ENCODE assay signal across 21 mouse cellular contexts in the genomic region with DNA sequence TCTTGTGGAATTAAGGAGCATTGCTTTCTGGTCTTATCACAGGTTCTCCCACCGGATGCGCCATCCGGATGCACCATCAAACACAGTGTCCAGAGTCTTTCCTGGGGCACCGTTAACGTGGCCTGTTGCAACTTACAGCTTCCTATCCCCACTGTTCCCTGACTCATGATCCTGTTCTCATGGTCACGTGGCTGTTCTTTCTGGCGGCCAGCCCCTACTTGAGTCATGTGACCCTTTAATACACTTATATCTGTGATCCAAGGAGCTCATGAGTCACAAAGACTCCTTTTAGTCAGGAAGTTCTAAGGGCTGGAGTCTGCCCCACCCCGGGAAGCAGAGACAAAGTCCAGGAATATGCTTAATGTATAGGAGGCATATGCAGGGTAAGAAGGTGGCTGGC. TPM values are rescaled to one million over a fixed set of nuclear protein-coding genes. Genes with fewer than 3 reads are reported as not detected.
DNase-seq lines count a peak whose midpoint lies in the region; ATAC-seq lines count a peak whose summit lies in the region.
"Had no signal": no experiment of that assay in that cellular context is flagged by ENCODE, and none has a peak within 500 bp of the region (broad histone marks: within the 10 kb centered on the region; RNA-seq: fewer than 3 reads in every experiment).

No protein-coding gene starts in this region.

- H3K4me3 ChIP-seq in forebrain, embryonic 14.5 days (ENCODE audit: low read depth, low read length): no peak overlapping the region
- H3K4me3 ChIP-seq in hindbrain, embryonic 12.5 days: no peak overlapping the region
- H3K4me3 ChIP-seq: embryonic facial prominence, embryonic 13.5 days; forebrain, embryonic 10.5 days; heart, embryonic 12.5 days; hindbrain, embryonic 10.5 days; liver, embryonic 12.5 days; neural tube, embryonic 15.5 days had no signal

- no peak overlapping the region for H3K4me2 ChIP-seq in forebrain, embryonic 14.5 days (ENCODE audit: low read length)
- H3K4me2 ChIP-seq in hindbrain, embryonic 12.5 days (replicated peaks): no peak overlapping the region
- H3K4me2 ChIP-seq: embryonic facial prominence, embryonic 13.5 days; heart, embryonic 12.5 days; liver, embryonic 12.5 days; neural tube, embryonic 15.5 days had no signal

- H3K36me3 ChIP-seq in forebrain, embryonic 14.5 days (ENCODE audit: control insufficient read depth, insufficient read depth, low read length): no peaks in the 10 kb centered on the region
- peaks cover 5% of the 10 kb centered on the region; the same call in 1 of the 2 replicates for H3K36me3 ChIP-seq in hindbrain, embryonic 12.5 days
- H3K36me3 ChIP-seq: liver, embryonic 12.5 days had no signal

- H3K9me3 ChIP-seq in forebrain, embryonic 14.5 days (replicated peaks; ENCODE audit: control insufficient read depth, low read length): no peaks in the 10 kb centered on the region
- H3K9me3 ChIP-seq in hindbrain, embryonic 12.5 days (replicated peaks): no peaks in the 10 kb centered on the region
- H3K9me3 ChIP-seq: embryonic facial prominence, embryonic 13.5 days; forebrain, embryonic 10.5 days; heart, embryonic 12.5 days; liver, embryonic 12.5 days; neural tube, embryonic 15.5 days had no signal

- no peaks in the 10 kb centered on the region for H3K27me3 ChIP-seq in forebrain, embryonic 14.5 days (replicated peaks; ENCODE audit: control insufficient read depth, insufficient read depth, low read length)
- H3K27me3 ChIP-seq in hindbrain, embryonic 12.5 days: no peaks in the 10 kb centered on the region
- H3K27me3 ChIP-seq: embryonic facial prominence, embryonic 13.5 days; heart, embryonic 12.5 days; liver, embryonic 12.5 days; neural tube, embryonic 15.5 days had no signal

- peaks cover 5% of the 10 kb centered on the region for H3K4me1 ChIP-seq in forebrain, embryonic 14.5 days (ENCODE audit: control insufficient read depth, insufficient read depth, low read length)
- peaks cover 7% of the 10 kb centered on the region for H3K4me1 ChIP-seq in hindbrain, embryonic 12.5 days
- H3K4me1 ChIP-seq: embryonic facial prominence, embryonic 13.5 days had no signal

- ATAC-seq in megakaryocyte progenitor cell, adult 5-6 weeks (replicated peaks; ENCODE audit: poor library complexity): 0 out of 2 replicates have a peak, but pooled peaks have one; percentile 29
- ATAC-seq in forebrain, embryonic 14.5 days: no peak
- ATAC-seq in hindbrain, embryonic 12.5 days (ENCODE audit: low FRiP score): no peak
- ATAC-seq: inflammation-experienced regulatory T-cells, adult 6 months; liver, embryonic 12.5 days had no signal

- no peak overlapping the region for H3K9ac ChIP-seq in forebrain, embryonic 14.5 days (ENCODE audit: low read length)
- no peak overlapping the region for H3K9ac ChIP-seq in hindbrain, embryonic 12.5 days
- H3K9ac ChIP-seq: embryonic facial prominence, embryonic 13.5 days; heart, embryonic 12.5 days; liver, embryonic 12.5 days; neural tube, embryonic 15.5 days had no signal

- 36% methylated on average over 8 of the region's 8 CpGs for WGBS in large intestine, adult 2 months
- WGBS in forebrain, embryonic 14.5 days: 89% methylated on average over 8 of the region's 8 CpGs
- WGBS in hindbrain, embryonic 12.5 days: 95% methylated on average over 8 of the region's 8 CpGs

- no peak overlapping the region for H3K27ac ChIP-seq in forebrain, embryonic 14.5 days (ENCODE audit: low read depth, low read length)
- no peak overlapping the region for H3K27ac ChIP-seq in hindbrain, embryonic 12.5 days
- H3K27ac ChIP-seq: embryonic facial prominence, embryonic 13.5 days; forebrain, embryonic 10.5 days; hindbrain, embryonic 10.5 days; kidney, postnatal 0 days; liver, embryonic 12.5 days; neural tube, embryonic 15.5 days had no signal

- DNase-seq in adrenal gland, postnatal 36 days: peak; percentile 9 to 19
- DNase-seq in adrenal gland, adult 2 months: no peak
- DNase-seq in MN1 (ENCODE audit: low spot score): peak; percentile 84
- DNase-seq in large intestine, adult 2 months (ENCODE audit: low read depth, low spot score): peak; percentile 91
- no peak for DNase-seq in forebrain, embryonic 14.5 days (ENCODE audit: low spot score)
- DNase-seq in left cerebral cortex, postnatal 14 days (ENCODE audit: low spot score in 2 of 2): no peak
- DNase-seq: cerebellum, adult 11-12 months; gastrocnemius, postnatal 36 days; layer of hippocampus, adult 9-11 months; retina, postnatal 1 day; spleen, adult 18-20 months had no signal

- intact Hi-C loops in left cerebral cortex, postnatal 14 days (cut with DNase I): no loop called here

RNA-seq across cellular contexts. Expression of gene Mgat5, which starts 52.2 kb away (rescaled TPM):
- total RNA-seq in adrenal gland, postnatal 36 days (2021): 10 to 100 TPM; 11.4 to 11.8 TPM
- total RNA-seq in adrenal gland, adult 2 months (2021): 10 to 100 TPM; 11.2 to 14.0 TPM
- polyA plus RNA-seq in adrenal gland, adult 2 months (2012; rRNA removed): 2.8 and 3.3 TPM in 2 replicates
- polyA plus RNA-seq in large intestine, adult 2 months (2012; rRNA removed): 11.6 and 18.2 TPM in 2 replicates
- total RNA-seq in megakaryocyte progenitor cell, adult 5-6 weeks (2015): 77.7 and 81.8 TPM in 2 replicates
- 71.4 and 83.3 TPM in 2 replicates for total RNA-seq in megakaryocyte progenitor cell, adult 5-6 weeks (2017)
- 11.4 and 13.0 TPM in 2 replicates for polyA plus RNA-seq in forebrain, embryonic 14.5 days (2014; fragmentation: Nextera tagmentation; extraction: Ambion mirVana)
- 10 to 100 TPM; 83.1 to 91.5 TPM for total RNA-seq in left cerebral cortex, postnatal 14 days (2021)
- 10.3 and 10.7 TPM in 2 replicates for polyA plus RNA-seq in hindbrain, embryonic 12.5 days (2016; fragmentation: Nextera tagmentation; extraction: Ambion mirVana)

Comparison
In these comparisons a context has a peak if more than half of its experiments do, and no peak if none do; other contexts are left out.
1. DNase-seq: peak in adrenal gland, postnatal 36 days (2 of 2), MN1 (single experiment) and large intestine, adult 2 months (single experiment); none in adrenal gland, adult 2 months (single experiment), forebrain, embryonic 14.5 days (single experiment) and left cerebral cortex, postnatal 14 days (0 of 2).
2. RNA of gene Mgat5, which starts 52.2 kb away (total RNA-seq): 83.1 to 91.5 TPM in left cerebral cortex, postnatal 14 days and 71.4 to 83.3 TPM in megakaryocyte progenitor cell, adult 5-6 weeks; 11.2 to 14.0 TPM in adrenal gland, adult 2 months and 11.4 to 11.8 TPM in adrenal gland, postnatal 36 days; every median in the first group is over 4 times any median in the second.